ENCODE assay signal across 8 mouse cellular contexts in genomic region chr6:53201281-53201956, GRCm38 (mm10).
DNase-seq lines count a peak whose midpoint lies in the region; ATAC-seq lines count a peak whose summit lies in the region.
"Had no signal": no experiment of that assay in that cellular context is flagged by ENCODE, and none has a peak within 500 bp of the region (broad histone marks: within the 10 kb centered on the region; RNA-seq: fewer than 3 reads in every experiment).

No protein-coding gene starts in this region.

- no peaks in the 10 kb centered on the region for H3K27me3 ChIP-seq in intestine, embryonic 14.5 days (replicated peaks; ENCODE audit: control insufficient read depth, insufficient read depth, low read length)
- H3K27me3 ChIP-seq in intestine, embryonic 15.5 days (replicated peaks), result no peaks in the 10 kb centered on the region
- H3K27me3 ChIP-seq in forebrain, embryonic 15.5 days, result no peaks in the 10 kb centered on the region
- H3K27me3 ChIP-seq: hindbrain, embryonic 12.5 days had no signal

- H3K4me3 ChIP-seq in intestine, embryonic 14.5 days (ENCODE audit: low read depth, low read length), result no peak overlapping the region
- no peak overlapping the region for H3K4me3 ChIP-seq in intestine, embryonic 15.5 days (replicated peaks)
- no peak overlapping the region for H3K4me3 ChIP-seq in forebrain, embryonic 15.5 days
- H3K4me3 ChIP-seq: hindbrain, embryonic 12.5 days had no signal

- peaks cover 2% of the 10 kb centered on the region; the same call in 1 of the 2 replicates for H3K4me1 ChIP-seq in intestine, embryonic 14.5 days (replicated peaks; ENCODE audit: control insufficient read depth, insufficient read depth, low read length)
- H3K4me1 ChIP-seq in intestine, embryonic 15.5 days (replicated peaks), result 0 out of 2 replicates have a peak, but pooled peaks cover 6% of the 10 kb centered on the region
- peaks cover 17% of the 10 kb centered on the region for H3K4me1 ChIP-seq in forebrain, embryonic 15.5 days

- no peak overlapping the region for H3K9ac ChIP-seq in intestine, embryonic 14.5 days (ENCODE audit: low read length)
- H3K9ac ChIP-seq in intestine, embryonic 15.5 days, result no peak overlapping the region
- no peak overlapping the region for H3K9ac ChIP-seq in forebrain, embryonic 15.5 days (replicated peaks)
- H3K9ac ChIP-seq: hindbrain, embryonic 12.5 days had no signal

- 10% methylated on average over 10 of the region's 10 CpGs for WGBS in intestine, embryonic 14.5 days
- WGBS in intestine, embryonic 15.5 days, result 15% methylated on average over 10 of the region's 10 CpGs
- WGBS in forebrain, embryonic 15.5 days, result 25% methylated on average over 10 of the region's 10 CpGs

- no peaks in the 10 kb centered on the region for H3K36me3 ChIP-seq in intestine, embryonic 14.5 days (ENCODE audit: control insufficient read depth, insufficient read depth, low read length)
- H3K36me3 ChIP-seq in intestine, embryonic 15.5 days, result no peaks in the 10 kb centered on the region
- no peaks in the 10 kb centered on the region for H3K36me3 ChIP-seq in forebrain, embryonic 15.5 days
- H3K36me3 ChIP-seq: hindbrain, embryonic 12.5 days had no signal

- H3K4me2 ChIP-seq in intestine, embryonic 14.5 days (ENCODE audit: low read length), result no peak overlapping the region
- no peak overlapping the region for H3K4me2 ChIP-seq in intestine, embryonic 15.5 days (replicated peaks)
- H3K4me2 ChIP-seq in forebrain, embryonic 15.5 days (replicated peaks), result no peak overlapping the region
- H3K4me2 ChIP-seq: hindbrain, embryonic 12.5 days had no signal

- DNase-seq in intestine, embryonic 14.5 days (ENCODE audit: low spot score), result peak; percentile 68
- peak; percentile 19 for DNase-seq in urinary bladder, postnatal 25 days (ENCODE audit: low spot score)
- no peak for DNase-seq in urinary bladder, postnatal 4 days (ENCODE audit: low spot score in 2 of 2)
- DNase-seq in ovary, postnatal 36 days (ENCODE audit: low spot score), result no peak
- DNase-seq in T-cell, adult 2 months (ENCODE audit: low spot score), result no peak

- ATAC-seq in intestine, embryonic 14.5 days (replicated peaks; ENCODE audit: low FRiP score, low TSS enrichment, low read depth), result no peak
- no peak for ATAC-seq in intestine, embryonic 15.5 days
- no peak for ATAC-seq in forebrain, embryonic 15.5 days (replicated peaks)

- H3K9me3 ChIP-seq in intestine, embryonic 14.5 days (ENCODE audit: control insufficient read depth, low read length), result no peaks in the 10 kb centered on the region
- no peaks in the 10 kb centered on the region for H3K9me3 ChIP-seq in intestine, embryonic 15.5 days
- H3K9me3 ChIP-seq in forebrain, embryonic 15.5 days, result no peaks in the 10 kb centered on the region
- H3K9me3 ChIP-seq: hindbrain, embryonic 12.5 days had no signal

- no peak overlapping the region for H3K27ac ChIP-seq in intestine, embryonic 14.5 days (ENCODE audit: low read depth)
- H3K27ac ChIP-seq in intestine, embryonic 15.5 days, result no peak overlapping the region
- H3K27ac ChIP-seq in forebrain, embryonic 15.5 days (replicated peaks), result peak overlapping the region; percentile 0; the same call in 1 of the 2 replicates
- H3K27ac ChIP-seq: hindbrain, embryonic 12.5 days had no signal

Comparison
In these comparisons a context has a peak if more than half of its experiments do, and no peak if none do; other contexts are left out.
1. DNase-seq: peak in intestine, embryonic 14.5 days (single experiment) and urinary bladder, postnatal 25 days (single experiment); none in urinary bladder, postnatal 4 days (0 of 2), ovary, postnatal 36 days (single experiment) and T-cell, adult 2 months (single experiment).